In genomic region chr12:73298621-73299020, GRCm38 (mm10) we compare ENCODE assay signal across 22 mouse cellular contexts. TPM values are rescaled to one million over a fixed set of nuclear protein-coding genes. Genes with fewer than 3 reads are reported as not detected.
DNase-seq lines count a peak whose midpoint lies in the region; ATAC-seq lines count a peak whose summit lies in the region.
"Had no signal": no experiment of that assay in that cellular context is flagged by ENCODE, and none has a peak within 500 bp of the region (broad histone marks: within the 10 kb centered on the region; RNA-seq: fewer than 3 reads in every experiment).

No protein-coding gene starts in this region.

- H3K4me1 ChIP-seq in heart, embryonic 11.5 days (ENCODE audit: control insufficient read depth, insufficient read depth, low read length), result no peaks in the 10 kb centered on the region

- peaks cover 4% of the 10 kb centered on the region; the same call in 1 of the 2 replicates for H3K36me3 ChIP-seq in heart, embryonic 11.5 days (ENCODE audit: control insufficient read depth, insufficient read depth, low read length)

- no peaks in the 10 kb centered on the region for H3K27me3 ChIP-seq in heart, embryonic 11.5 days (ENCODE audit: control insufficient read depth, insufficient read depth, low read length)
- H3K27me3 ChIP-seq: CH12.LX, Patski had no signal

- no peak for DNase-seq in frontal cortex, postnatal 10 days (ENCODE audit: low spot score in 2 of 2)
- peak; percentile 31 for DNase-seq in heart, adult 11 months
- peak; percentile 53 for DNase-seq in brain, adult 2 months (ENCODE audit: low read depth, low spot score)
- no peak for DNase-seq in kidney, adult 18-20 months
- DNase-seq: adrenal gland, adult 2 months; adrenal gland, adult 8-10 months; adrenal gland, postnatal 10 days; adrenal gland, postnatal 14 days; adrenal gland, postnatal 25 days; adrenal gland, postnatal 36 days; B cell, adult 2 months; cerebellum, adult 11 months; cerebellum, adult 11-12 months; cerebellum, adult 18-20 months; cerebellum, adult 2 months had no signal

- H3K4me3 ChIP-seq in heart, embryonic 11.5 days (ENCODE audit: low read depth, low read length), result no peak overlapping the region

- WGBS in heart, embryonic 11.5 days (ENCODE audit: insufficient replicate concordance), result 90% methylated on average over 5 of the region's 5 CpGs

- H3K9me3 ChIP-seq in heart, embryonic 11.5 days (replicated peaks; ENCODE audit: control insufficient read depth, low read length), result no peaks in the 10 kb centered on the region
- H3K9me3 ChIP-seq: G1E had no signal

- peak; percentile 87 for ATAC-seq in frontal cortex, adult (ENCODE audit: low TSS enrichment)
- ATAC-seq in heart, embryonic 11.5 days (replicated peaks; ENCODE audit: insufficient number of reproducible peaks, low FRiP score, low TSS enrichment), result no peak
- ATAC-seq: activated CD4-positive, CD25-positive, alpha-beta regulatory T cell, adult 4 months; CD4-positive, CD25-positive, alpha-beta regulatory T cell, adult 4 months; Patski had no signal

- H3K27ac ChIP-seq in heart, embryonic 11.5 days (ENCODE audit: low read depth, low read length), result no peak overlapping the region

- no peak overlapping the region for H3K9ac ChIP-seq in heart, embryonic 11.5 days (ENCODE audit: low read depth, low read length)

- no peak overlapping the region for H3K4me2 ChIP-seq in heart, embryonic 11.5 days

RNA-seq across cellular contexts. Expression of gene Slc38a6, which starts 12.0 kb away (rescaled TPM):
- polyA plus RNA-seq in heart, embryonic 11.5 days (2014; fragmentation: Nextera tagmentation; extraction: Ambion mirVana), result 7.8 and 8.7 TPM in 2 replicates

RNA-seq across cellular contexts. Expression of gene Trmt5, which starts 12.1 kb away (rescaled TPM):
- polyA plus RNA-seq in heart, embryonic 11.5 days (2014; fragmentation: Nextera tagmentation; extraction: Ambion mirVana), result 16.0 and 18.5 TPM in 2 replicates

Comparison
In these comparisons a context has a peak if more than half of its experiments do, and no peak if none do; other contexts are left out.
1. DNase-seq: peak in heart, adult 11 months (single experiment) and brain, adult 2 months (single experiment); none in frontal cortex, postnatal 10 days (0 of 2) and kidney, adult 18-20 months (single experiment).